Mouse (Mus musculus) stomach, postnatal 0 days (tissue): ENCODE measurements around the gene Rcan2.

Experiments
- CTCF ChIP-seq: IDR thresholded peaks from 2 replicates; pipeline ENCODE4 v1.5.1; 2016; ENCODE audit warnings: antibody characterized with exemption, low read depth, mild to moderate bottlenecking, moderate library complexity
- EP300 ChIP-seq: optimal IDR thresholded peaks from 2 replicates; pipeline ENCODE3; 2016; ENCODE audit warnings: antibody characterized with exemption

GRCm38 (mm10) chr17:43822207-43822606, 21.1 kb downstream of the Rcan2 start:
- no peak for TF ChIP-seq CTCF
- no peak for TF ChIP-seq EP300
